In genomic region chr16:33186134-33186533, GRCm38 (mm10) we compare ENCODE assay signal across 8 mouse cellular contexts. TPM values are rescaled to one million over a fixed set of nuclear protein-coding genes. Genes with fewer than 3 reads are reported as not detected.
DNase-seq lines count a peak whose midpoint lies in the region; ATAC-seq lines count a peak whose summit lies in the region.

No protein-coding gene starts in this region.

- no peak overlapping the region for H3K27ac ChIP-seq in liver, embryonic 11.5 days (ENCODE audit: low read depth, low read length)

- peak overlapping the region; percentile 97 for H3K4me3 ChIP-seq in erythroblast, embryonic 14.5 days (replicated peaks)
- H3K4me3 ChIP-seq in liver, embryonic 11.5 days (ENCODE audit: low read depth, low read length): peak overlapping the region; percentile 80

- peaks cover 26% of the 10 kb centered on the region for H3K4me1 ChIP-seq in erythroblast, embryonic 14.5 days (ENCODE audit: control insufficient read depth)
- peaks cover 8% of the 10 kb centered on the region for H3K4me1 ChIP-seq in liver, embryonic 11.5 days (replicated peaks; ENCODE audit: control insufficient read depth, insufficient read depth, low read length)

- peak overlapping the region; percentile 94 for H3K4me2 ChIP-seq in liver, embryonic 11.5 days

- no peak for ATAC-seq in erythroblast, adult 5-6 weeks (replicated peaks; ENCODE audit: low FRiP score, poor library complexity, severe bottlenecking)
- ATAC-seq in liver, embryonic 11.5 days (replicated peaks; ENCODE audit: low FRiP score): no peak

- peak; percentile 21 for DNase-seq in thymus, postnatal 0 days (ENCODE audit: low spot score)
- DNase-seq in thymus, postnatal 25 days: no peak
- no peak for DNase-seq in liver, embryonic 11.5 days (ENCODE audit: low spot score)
- DNase-seq in adrenal gland, postnatal 14 days: no peak
- no peak for DNase-seq in frontal cortex, postnatal 36 days (ENCODE audit: low spot score in 2 of 2)
- DNase-seq in frontal cortex, adult 2 months (ENCODE audit: extremely low spot score in 1 of 2, low spot score in 1 of 2): no peak

- H3K9ac ChIP-seq in liver, embryonic 11.5 days (ENCODE audit: low read depth, low read length): peak overlapping the region; percentile 80

- no peaks in the 10 kb centered on the region for H3K27me3 ChIP-seq in erythroblast, embryonic 14.5 days (ENCODE audit: control insufficient read depth)
- H3K27me3 ChIP-seq in liver, embryonic 11.5 days (replicated peaks; ENCODE audit: control insufficient read depth, insufficient read depth, low read length): no peaks in the 10 kb centered on the region

- 21% methylated on average over 4 of the region's 4 CpGs for WGBS in liver, embryonic 11.5 days

- H3K9me3 ChIP-seq in erythroblast, embryonic 14.5 days (ENCODE audit: control insufficient read depth, low read length): no peaks in the 10 kb centered on the region
- no peaks in the 10 kb centered on the region for H3K9me3 ChIP-seq in liver, embryonic 11.5 days (ENCODE audit: control insufficient read depth, low read length)

- no peaks in the 10 kb centered on the region for H3K36me3 ChIP-seq in erythroblast, embryonic 14.5 days (ENCODE audit: control insufficient read depth)
- H3K36me3 ChIP-seq in liver, embryonic 11.5 days (ENCODE audit: control insufficient read depth, insufficient read depth, low read length): no peaks in the 10 kb centered on the region

RNA-seq across cellular contexts. Expression of gene Osbpl11, which starts 1.3 kb away (rescaled TPM):
- 0.09 and 0.12 TPM in 2 replicates for polyA plus RNA-seq in erythroblast, embryonic 14.5 days (2012)
- total RNA-seq in erythroblast, adult 5-6 weeks (2015; ENCODE audit: low replicate concordance): 3.8 and 4.2 TPM in 2 replicates
- total RNA-seq in erythroblast, adult 5-6 weeks (2017; ENCODE audit: low replicate concordance): 3.0 and 7.9 TPM in 2 replicates
- polyA plus RNA-seq in thymus, postnatal 0 days (2015; fragmentation: Nextera tagmentation; extraction: Ambion mirVana): 23.1 and 26.3 TPM in 2 replicates
- polyA plus RNA-seq in liver, embryonic 11.5 days (2014; fragmentation: Nextera tagmentation; extraction: Ambion mirVana): 14.8 and 15.1 TPM in 2 replicates
- total RNA-seq in adrenal gland, postnatal 14 days (2021): 46.1 and 59.0 TPM in 2 replicates
- 10.5 and 10.8 TPM in 2 replicates for polyA plus RNA-seq in frontal cortex, adult 2 months (2012; rRNA removed)

Comparison
In these comparisons a context has a peak if more than half of its experiments do, and no peak if none do; other contexts are left out.
1. RNA of gene Osbpl11, which starts 1.3 kb away (polyA plus RNA-seq): 23.1 to 26.3 TPM in thymus, postnatal 0 days, 14.8 to 15.1 TPM in liver, embryonic 11.5 days and 10.5 to 10.8 TPM in frontal cortex, adult 2 months; 0.09 to 0.12 TPM in erythroblast, embryonic 14.5 days; every median in the first group is over 10 times any median in the second.